Mouse (Mus musculus): ENCODE measurements around the gene Ftcd.
A peak's percentile ranks its signal among the peaks of the same experiment; 100 is the strongest.

The Ftcd gene

GRCm38 (mm10) chr10:76596338-76596737 lies 20.9 kb downstream of the Ftcd start:
- no peak for ATAC-seq (ENCODE audit: insufficient number of reproducible peaks, low FRiP score, low TSS enrichment)

GRCm38 (mm10) chr10:76602690-76603089 lies 27.2 kb downstream of the Ftcd start:
- no peak for ATAC-seq (ENCODE audit: insufficient number of reproducible peaks, low FRiP score, low TSS enrichment)

GRCm38 (mm10) chr10:76612473-76612872 lies 37.0 kb downstream of the Ftcd start:
- ATAC-seq (ENCODE audit: insufficient number of reproducible peaks, low FRiP score, low TSS enrichment): no peak

- no peak for ATAC-seq (ENCODE audit: insufficient number of reproducible peaks, low FRiP score, low TSS enrichment)
These were observed 47.0 kb downstream of the Ftcd start for GRCm38 (mm10) chr10:76622411-76622810.

GRCm38 (mm10) chr10:76622928-76623680 lies 47.7 kb downstream of the Ftcd start, which contains the start of gene Col6a2:
TSS of gene Col6a2 (minus strand) at chr10:76623630.
- ATAC-seq (ENCODE audit: insufficient number of reproducible peaks, low FRiP score, low TSS enrichment): peak; percentile 57

GRCm38 (mm10) chr10:76623734-76624133 lies 48.3 kb downstream of the Ftcd start:
- ATAC-seq (ENCODE audit: insufficient number of reproducible peaks, low FRiP score, low TSS enrichment): no peak

GRCm38 (mm10) chr10:76624903-76625302 lies 49.5 kb downstream of the Ftcd start:
- ATAC-seq (ENCODE audit: insufficient number of reproducible peaks, low FRiP score, low TSS enrichment): no peak

GRCm38 (mm10) chr10:76627714-76628113 lies 52.3 kb downstream of the Ftcd start:
- no peak for ATAC-seq (ENCODE audit: insufficient number of reproducible peaks, low FRiP score, low TSS enrichment)

GRCm38 (mm10) chr10:76630657-76631056 lies 55.2 kb downstream of the Ftcd start:
- ATAC-seq (ENCODE audit: insufficient number of reproducible peaks, low FRiP score, low TSS enrichment): no peak

GRCm38 (mm10) chr10:76632630-76633029 lies 57.2 kb downstream of the Ftcd start:
- no peak for ATAC-seq (ENCODE audit: insufficient number of reproducible peaks, low FRiP score, low TSS enrichment)

GRCm38 (mm10) chr10:76634094-76634571 lies 58.7 kb downstream of the Ftcd start:
- ATAC-seq (ENCODE audit: insufficient number of reproducible peaks, low FRiP score, low TSS enrichment): no peak

- no peak for ATAC-seq (ENCODE audit: insufficient number of reproducible peaks, low FRiP score, low TSS enrichment)
These were observed 59.1 kb downstream of the Ftcd start for GRCm38 (mm10) chr10:76634584-76634983.

- no peak for ATAC-seq (ENCODE audit: insufficient number of reproducible peaks, low FRiP score, low TSS enrichment)
These were observed 60.6 kb downstream of the Ftcd start for GRCm38 (mm10) chr10:76636026-76636425.

GRCm38 (mm10) chr10:76636601-76637000 lies 61.2 kb downstream of the Ftcd start:
- ATAC-seq (ENCODE audit: insufficient number of reproducible peaks, low FRiP score, low TSS enrichment): no peak
